Mouse (Mus musculus): ENCODE data around the gene Med27. TPM values are rescaled to one million over a fixed set of nuclear protein-coding genes. Genes with fewer than 3 reads are reported as not detected.
"Not testable (repeated sequence)": the region's sequence is repeated elsewhere in the genome, so short reads cannot be mapped to it uniquely, and the experiment has no call there.

The Med27 gene
- polyA plus RNA-seq, 1 experiment from 2014 or later = 68.3 TPM

GRCm38 (mm10) chr2:29515831-29516447 lies 169.3 kb downstream of the Med27 start:
- no peaks in the 10 kb centered on the region for H3K27me3 ChIP-seq
- no peak for ATAC-seq (ENCODE audit: low FRiP score, low read depth)
- 80% methylated on average over 4 of the region's 4 CpGs for WGBS
- no peak overlapping the region for H3K27ac ChIP-seq (replicated peaks)
- H3K9ac ChIP-seq = no peak overlapping the region
- H3K9me3 ChIP-seq = no peaks in the 10 kb centered on the region
- no peak overlapping the region for H3K4me3 ChIP-seq
- H3K36me3 ChIP-seq = no peaks in the 10 kb centered on the region
- peaks cover 38% of the 10 kb centered on the region for H3K4me1 ChIP-seq (replicated peaks)
- no peak overlapping the region for H3K4me2 ChIP-seq

GRCm38 (mm10) chr2:29516621-29517170 lies 170.1 kb downstream of the Med27 start:
- 32% methylated on average over 9 of the region's 9 CpGs for WGBS
- no peaks in the 10 kb centered on the region for H3K27me3 ChIP-seq
- ATAC-seq (ENCODE audit: low FRiP score, low read depth) = no peak
- H3K4me2 ChIP-seq = no peak overlapping the region
- H3K4me1 ChIP-seq (replicated peaks) = peaks cover 38% of the 10 kb centered on the region
- no peak overlapping the region for H3K9ac ChIP-seq
- no peaks in the 10 kb centered on the region for H3K9me3 ChIP-seq
- no peak overlapping the region for H3K27ac ChIP-seq (replicated peaks)
- no peaks in the 10 kb centered on the region for H3K36me3 ChIP-seq
- H3K4me3 ChIP-seq = no peak overlapping the region

- 30% methylated on average over 3 of the region's 3 CpGs for WGBS
Measured at GRCm38 (mm10) chr2:29519402-29519801, 172.8 kb downstream of the Med27 start.

GRCm38 (mm10) chr2:29520206-29520605 lies 173.6 kb downstream of the Med27 start:
- no peak overlapping the region for H3K9ac ChIP-seq
- WGBS = 63% methylated on average over 6 of the region's 6 CpGs

More at GRCm38 (mm10) chr2:29519402-29519801, 172.8 kb downstream of the Med27 start:
- no peak overlapping the region for H3K9ac ChIP-seq
- no peaks in the 10 kb centered on the region for H3K36me3 ChIP-seq
- H3K4me2 ChIP-seq = no peak overlapping the region
- no peak for ATAC-seq (ENCODE audit: low FRiP score, low read depth)
- peaks cover 37% of the 10 kb centered on the region for H3K4me1 ChIP-seq (replicated peaks)
- H3K27ac ChIP-seq (replicated peaks) = peak overlapping the region; percentile 31; the same call in 1 of the 2 replicates
- no peaks in the 10 kb centered on the region for H3K9me3 ChIP-seq
- no peaks in the 10 kb centered on the region for H3K27me3 ChIP-seq
- no peak overlapping the region for H3K4me3 ChIP-seq

GRCm38 (mm10) chr2:29521486-29521885 lies 174.9 kb downstream of the Med27 start:
- no peaks in the 10 kb centered on the region for H3K9me3 ChIP-seq
- H3K27ac ChIP-seq (replicated peaks) = no peak overlapping the region
- H3K9ac ChIP-seq = no peak overlapping the region
- H3K4me2 ChIP-seq = no peak overlapping the region
- H3K27me3 ChIP-seq = no peaks in the 10 kb centered on the region
- H3K4me3 ChIP-seq = no peak overlapping the region
- peaks cover 44% of the 10 kb centered on the region for H3K4me1 ChIP-seq (replicated peaks)
- WGBS = 81% methylated on average over 7 of the region's 7 CpGs
- H3K36me3 ChIP-seq = no peaks in the 10 kb centered on the region
- no peak for ATAC-seq (ENCODE audit: low FRiP score, low read depth)

More at GRCm38 (mm10) chr2:29520206-29520605, 173.6 kb downstream of the Med27 start:
- Histone ChIP-seq H3K4me2 (no peak overlapping the region), H3K36me3 (no peaks in the 10 kb centered on the region), H3K4me3 (no peak overlapping the region), H3K4me1 (replicated peaks) (peaks cover 37% of the 10 kb centered on the region), H3K27ac (replicated peaks) (0 out of 2 replicates have a peak overlapping the region, but pooled peaks have one; percentile 31), H3K27me3 (no peaks in the 10 kb centered on the region), H3K9me3 (no peaks in the 10 kb centered on the region)
- no peak for ATAC-seq (ENCODE audit: low FRiP score, low read depth)

- no peak overlapping the region for H3K9ac ChIP-seq
- WGBS = 39% methylated on average over 12 of the region's 12 CpGs
- peak overlapping the region; percentile 60 for H3K27ac ChIP-seq (replicated peaks)
- H3K4me1 ChIP-seq (replicated peaks) = peaks cover 40% of the 10 kb centered on the region
- no peaks in the 10 kb centered on the region for H3K27me3 ChIP-seq
- H3K4me3 ChIP-seq = no peak overlapping the region
- H3K36me3 ChIP-seq = no peaks in the 10 kb centered on the region
- H3K4me2 ChIP-seq = no peak overlapping the region
- ATAC-seq (ENCODE audit: low FRiP score, low read depth) = peak; percentile 37; the same call in 1 of the 2 replicates
- no peaks in the 10 kb centered on the region for H3K9me3 ChIP-seq
Measured at GRCm38 (mm10) chr2:29523918-29524811, 177.5 kb downstream of the Med27 start.

GRCm38 (mm10) chr2:29525273-29525805 lies 178.7 kb downstream of the Med27 start:
- 53% methylated on average over 4 of the region's 4 CpGs for WGBS
- no peak overlapping the region for H3K4me3 ChIP-seq
- H3K36me3 ChIP-seq = no peaks in the 10 kb centered on the region
- ATAC-seq (ENCODE audit: low FRiP score, low read depth) = no peak
- H3K9ac ChIP-seq = no peak overlapping the region
- no peaks in the 10 kb centered on the region for H3K9me3 ChIP-seq
- no peaks in the 10 kb centered on the region for H3K27me3 ChIP-seq
- no peak overlapping the region for H3K4me2 ChIP-seq
- no peak overlapping the region for H3K27ac ChIP-seq (replicated peaks)
- H3K4me1 ChIP-seq (replicated peaks) = peaks cover 34% of the 10 kb centered on the region

GRCm38 (mm10) chr2:29526266-29526665 lies 179.6 kb downstream of the Med27 start:
- 53% methylated on average over 14 of the region's 14 CpGs for WGBS
- no peak overlapping the region for H3K4me2 ChIP-seq
- no peaks in the 10 kb centered on the region for H3K36me3 ChIP-seq
- no peaks in the 10 kb centered on the region for H3K27me3 ChIP-seq
- H3K9me3 ChIP-seq = no peaks in the 10 kb centered on the region
- H3K9ac ChIP-seq = no peak overlapping the region
- peak; percentile 80 for ATAC-seq (ENCODE audit: low FRiP score, low read depth)
- H3K27ac ChIP-seq (replicated peaks) = peak overlapping the region; percentile 21; the same call in 1 of the 2 replicates
- peaks cover 34% of the 10 kb centered on the region for H3K4me1 ChIP-seq (replicated peaks)
- no peak overlapping the region for H3K4me3 ChIP-seq

GRCm38 (mm10) chr2:29527480-29527879 lies 180.9 kb downstream of the Med27 start:
- H3K9me3 ChIP-seq; H3K4me3 ChIP-seq; ATAC-seq (ENCODE audit: low FRiP score, low read depth); H3K9ac ChIP-seq; H3K4me2 ChIP-seq; H3K27me3 ChIP-seq; H3K36me3 ChIP-seq; H3K27ac ChIP-seq (replicated peaks): not testable (repeated sequence)
- peaks cover 34% of the 10 kb centered on the region for H3K4me1 ChIP-seq (replicated peaks)
- WGBS = 91% methylated on average over 8 of the region's 9 CpGs

- Histone ChIP-seq H3K36me3 (no peaks in the 10 kb centered on the region), H3K4me1 (replicated peaks) (peaks cover 28% of the 10 kb centered on the region), H3K27me3 (no peaks in the 10 kb centered on the region), H3K27ac (replicated peaks) (no peak overlapping the region), H3K9ac (no peak overlapping the region), H3K9me3 (no peaks in the 10 kb centered on the region), H3K4me2 (no peak overlapping the region), H3K4me3 (no peak overlapping the region)
- no peak for ATAC-seq (ENCODE audit: low FRiP score, low read depth)
- 93% methylated on average over 5 of the region's 5 CpGs for WGBS
Measured at GRCm38 (mm10) chr2:29528811-29529210, 182.2 kb downstream of the Med27 start.

GRCm38 (mm10) chr2:29529788-29530187 lies 183.2 kb downstream of the Med27 start:
- H3K27ac ChIP-seq (replicated peaks); H3K9ac ChIP-seq; H3K9me3 ChIP-seq; H3K36me3 ChIP-seq; H3K27me3 ChIP-seq; H3K4me2 ChIP-seq; ATAC-seq (ENCODE audit: low FRiP score, low read depth); H3K4me3 ChIP-seq: not testable (repeated sequence)
- peaks cover 19% of the 10 kb centered on the region for H3K4me1 ChIP-seq (replicated peaks)
- WGBS = 98% methylated on average over 2 of the region's 2 CpGs

- no peak overlapping the region for H3K4me2 ChIP-seq
- H3K36me3 ChIP-seq = no peaks in the 10 kb centered on the region
- ATAC-seq (ENCODE audit: low FRiP score, low read depth) = no peak
- no peaks in the 10 kb centered on the region for H3K27me3 ChIP-seq
- H3K9ac ChIP-seq = no peak overlapping the region
- WGBS = 99% methylated on average over 3 of the region's 3 CpGs
- H3K27ac ChIP-seq (replicated peaks) = no peak overlapping the region
- no peaks in the 10 kb centered on the region for H3K9me3 ChIP-seq
- H3K4me3 ChIP-seq = no peak overlapping the region
- 0 out of 2 replicates have a peak, but pooled peaks cover 2% of the 10 kb centered on the region for H3K4me1 ChIP-seq (replicated peaks)
Measured at GRCm38 (mm10) chr2:29532173-29532572, 185.6 kb downstream of the Med27 start.

Measured in hindbrain, embryonic 15.5 days (tissue).